Mouse (Mus musculus) C2C12 (cell line): ENCODE results near the gene Mroh2a. TPM values are rescaled to one million over a fixed set of nuclear protein-coding genes. Genes with fewer than 3 reads are reported as not detected.

Experiments
- H3K27me3 ChIP-seq: one replicate; pipeline ENCODE4 v1.6.1; 2011; ENCODE audit not compliant: control insufficient read depth, insufficient read depth, insufficient read length
- H3K36me3 ChIP-seq: one replicate; pipeline ENCODE4 v1.6.1; 2011; ENCODE audit not compliant: control insufficient read depth, insufficient read depth
- H3K4me3 ChIP-seq: one replicate; pipeline ENCODE4 v1.5.1; 2011; ENCODE audit warnings: mild to moderate bottlenecking, control low read depth; ENCODE audit not compliant: poor library complexity, insufficient read depth, severe bottlenecking
- H3K79me2 ChIP-seq: one replicate; pipeline ENCODE4 v1.6.1; 2011; ENCODE audit not compliant: control insufficient read depth, insufficient read depth
- H3K79me3 ChIP-seq: one replicate; pipeline ENCODE4 v1.6.1; 2011; ENCODE audit warnings: low read depth, control low read depth
- H3ac ChIP-seq: one replicate; pipeline ENCODE3; 2011; ENCODE audit warnings: low read depth; ENCODE audit not compliant: control insufficient read depth, insufficient read length
- CEBPB ChIP-seq: IDR thresholded peaks from one replicate; pipeline ENCODE4 v1.6.1; 2011; ENCODE audit warnings: low read depth, mild to moderate bottlenecking, control low read depth, moderate library complexity
- CTCF ChIP-seq: IDR thresholded peaks from one replicate; pipeline ENCODE4 v1.5.1; 2011; ENCODE audit not compliant: control insufficient read depth, insufficient read depth, insufficient read length
- FOSL1 ChIP-seq: IDR thresholded peaks from one replicate; pipeline ENCODE4 v1.8.0; 2011; ENCODE audit warnings: mild to moderate bottlenecking, low read length; ENCODE audit not compliant: poor library complexity, insufficient read depth, severe bottlenecking
- MAX ChIP-seq: IDR thresholded peaks from one replicate; pipeline ENCODE4 v1.6.1; 2011; ENCODE audit warnings: mild to moderate bottlenecking, control low read depth
- MYOD1 ChIP-seq: IDR thresholded peaks from one replicate; pipeline ENCODE4 v1.6.1; 2011; ENCODE audit warnings: low read depth; ENCODE audit not compliant: control insufficient read depth, insufficient read length
- MYOG ChIP-seq: IDR thresholded peaks from one replicate; pipeline ENCODE4 v1.6.1; 2011; ENCODE audit not compliant: control insufficient read depth, insufficient read length; ENCODE audit errors: extremely low read depth
- USF1 ChIP-seq: IDR thresholded peaks from one replicate; pipeline ENCODE4 v1.6.1; 2011; ENCODE audit warnings: low read depth, mild to moderate bottlenecking, control low read depth, moderate library complexity
- polyA plus RNA-seq: library from polyadenylated mRNA; unstranded; fragments of >200 nt; fragmentation: generic; extraction: Trizol; gene quantifications from one replicate; pipeline ENCODE4 v1.2.1, GENCODE M21; 2012; ENCODE audit warnings: missing spikeins

Gene Mroh2a
- polyA plus RNA-seq, 1 experiment, result 0.69 TPM

GRCm38 (mm10) chr1:88305018-88305795 is 78.4 kb downstream of the Mroh2a start:
- H3K79me3 ChIP-seq, result no peaks in the 10 kb centered on the region

DNA sequence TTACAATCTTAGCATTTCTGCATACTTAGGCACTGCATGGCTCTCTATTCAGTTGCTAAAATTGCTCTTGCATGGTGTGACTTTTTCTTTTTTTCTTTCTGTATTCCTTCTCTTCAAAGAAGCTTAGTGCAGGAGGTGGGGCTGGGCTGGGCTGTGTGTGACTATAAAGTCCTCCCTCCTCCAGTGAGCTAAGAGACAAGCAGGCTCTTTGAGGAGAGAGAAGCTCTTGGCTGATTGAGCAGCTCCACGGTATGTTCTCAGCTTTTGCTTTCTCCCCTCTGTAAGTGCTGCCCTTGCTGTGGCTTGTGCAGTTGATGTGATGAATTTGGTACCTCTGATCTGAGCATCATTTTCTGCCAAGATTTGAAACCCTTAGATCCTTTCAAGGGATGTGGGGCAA is 79.8 kb downstream of the Mroh2a start:
- H3K79me2 ChIP-seq, result no peaks in the 10 kb centered on the region
- TF ChIP-seq MYOD1 (no peak), FOSL1 (no peak), CEBPB (no peak), MAX (no peak), MYOG (no peak), USF1 (no peak), CTCF (no peak)
- no peak overlapping the region for H3K4me3 ChIP-seq
- no peak overlapping the region for H3ac ChIP-seq
- no peaks in the 10 kb centered on the region for H3K79me3 ChIP-seq
- no peaks in the 10 kb centered on the region for H3K27me3 ChIP-seq
- no peaks in the 10 kb centered on the region for H3K36me3 ChIP-seq

More at GRCm38 (mm10) chr1:88305018-88305795, 78.4 kb downstream of the Mroh2a start:
- no peak overlapping the region for H3K4me3 ChIP-seq
- no peak for TF ChIP-seq CTCF
- no peak for TF ChIP-seq CEBPB
- TF ChIP-seq MAX, result no peak
- no peak for TF ChIP-seq USF1
- TF ChIP-seq MYOG, result no peak
- TF ChIP-seq FOSL1, result no peak
- TF ChIP-seq MYOD1, result no peak
- H3K27me3 ChIP-seq, result no peaks in the 10 kb centered on the region
- H3K79me2 ChIP-seq, result no peaks in the 10 kb centered on the region
- H3K36me3 ChIP-seq, result no peaks in the 10 kb centered on the region
- H3ac ChIP-seq, result no peak overlapping the region

DNA sequence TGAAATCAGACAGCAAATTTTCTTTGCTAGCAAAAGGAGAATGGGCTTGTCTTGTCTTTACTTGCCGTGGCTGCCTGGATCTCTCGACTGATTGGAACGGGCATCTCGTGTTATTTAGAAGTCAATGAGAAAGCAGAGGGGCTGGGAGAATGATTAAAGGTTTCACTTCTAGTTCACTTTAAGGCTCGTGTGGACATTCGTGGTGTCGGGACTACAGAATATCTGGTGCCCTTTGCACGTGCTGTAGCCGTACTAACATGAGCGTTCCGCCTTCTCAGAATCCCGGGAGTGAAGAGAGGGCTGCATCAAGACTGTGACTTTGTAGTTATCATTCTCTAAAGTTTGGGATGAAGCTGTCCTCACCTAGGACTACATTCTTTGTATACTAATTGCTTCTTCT is 80.4 kb downstream of the Mroh2a start:
- Histone ChIP-seq H3K79me2 (no peaks in the 10 kb centered on the region), H3K36me3 (no peaks in the 10 kb centered on the region), H3K4me3 (no peak overlapping the region), H3K79me3 (no peaks in the 10 kb centered on the region), H3ac (no peak overlapping the region), H3K27me3 (no peaks in the 10 kb centered on the region)
- no peak for TF ChIP-seq FOSL1
- TF ChIP-seq MYOG, result no peak
- no peak for TF ChIP-seq CEBPB
- no peak for TF ChIP-seq CTCF
- TF ChIP-seq MYOD1, result no peak
- no peak for TF ChIP-seq USF1
- no peak for TF ChIP-seq MAX

DNA sequence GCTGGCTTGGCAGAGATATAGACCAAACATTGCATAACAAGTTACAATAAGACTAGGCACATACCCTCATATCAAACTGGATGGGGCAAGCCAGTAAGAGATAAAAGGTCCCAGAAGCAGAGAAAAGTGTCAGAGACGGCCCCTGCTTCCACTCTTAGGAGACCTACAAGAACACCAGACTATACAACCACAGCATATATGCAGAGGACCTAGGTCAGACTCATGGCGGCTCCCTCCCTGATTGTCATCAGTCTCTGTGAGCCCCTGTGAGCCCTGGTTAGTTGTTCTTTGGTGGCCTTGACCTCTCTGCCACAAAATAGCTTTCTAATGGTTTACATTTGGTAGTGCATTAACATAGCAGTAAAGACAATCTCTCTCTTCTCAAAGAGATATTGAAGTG is 82.2 kb downstream of the Mroh2a start:
- H3ac ChIP-seq, result no peak overlapping the region
- no peaks in the 10 kb centered on the region for H3K36me3 ChIP-seq
- TF ChIP-seq CTCF (no peak), MYOD1 (no peak), CEBPB (no peak), FOSL1 (no peak), USF1 (no peak), MAX (no peak), MYOG (no peak)
- H3K27me3 ChIP-seq, result no peaks in the 10 kb centered on the region
- no peak overlapping the region for H3K4me3 ChIP-seq
- no peaks in the 10 kb centered on the region for H3K79me2 ChIP-seq
- no peaks in the 10 kb centered on the region for H3K79me3 ChIP-seq

DNA sequence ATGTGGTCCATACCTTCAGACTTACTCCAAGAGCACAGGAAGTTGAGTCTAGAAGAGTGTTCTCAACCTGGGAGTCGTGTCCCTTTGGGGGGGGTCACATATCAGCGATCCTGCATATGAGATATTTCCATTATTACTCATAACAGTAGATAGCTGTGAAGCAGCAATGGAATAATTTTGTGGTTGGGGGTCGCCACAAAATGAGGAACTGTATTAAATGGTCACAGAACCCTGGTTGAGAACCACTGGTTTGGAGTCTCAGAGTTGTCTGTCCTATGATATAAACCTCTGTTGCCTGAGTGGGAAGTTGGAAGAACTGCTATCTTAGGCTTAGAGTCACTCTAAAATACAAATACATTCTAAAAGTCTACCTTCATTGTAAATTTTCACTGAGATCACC is 83.1 kb downstream of the Mroh2a start:
- Histone ChIP-seq H3K79me3 (no peaks in the 10 kb centered on the region), H3K79me2 (no peaks in the 10 kb centered on the region), H3K36me3 (no peaks in the 10 kb centered on the region), H3K27me3 (no peaks in the 10 kb centered on the region), H3ac (no peak overlapping the region), H3K4me3 (no peak overlapping the region)
- TF ChIP-seq FOSL1, result no peak
- no peak for TF ChIP-seq MAX
- no peak for TF ChIP-seq CTCF
- TF ChIP-seq USF1, result no peak
- TF ChIP-seq MYOD1, result no peak
- no peak for TF ChIP-seq MYOG
- TF ChIP-seq CEBPB, result no peak
